Mouse (Mus musculus) inflammation-experienced regulatory T-cells, adult 6 months (primary cell): ENCODE results near the gene Rcn3. TPM values are rescaled to one million over a fixed set of nuclear protein-coding genes. Genes with fewer than 3 reads are reported as not detected.
A peak's percentile ranks its signal among the peaks of the same experiment; 100 is the strongest.
"Not testable (repeated sequence)": the region's sequence is repeated elsewhere in the genome, so short reads cannot be mapped to it uniquely, and the experiment has no call there.

Source experiments
- ATAC-seq: one replicate; pipeline ENCODE4 v1.8.0; 2017
- polyA plus RNA-seq, 3 experiments: library from polyadenylated mRNA; unstranded; fragments of 100-300 nt; shearing (Covaris generic); gene quantifications; one replicate each; pipeline ENCODE4 v1.2.1; 2017

Rcn3 gene
- polyA plus RNA-seq, 3 experiments from 2014 or later: 1.7 to 6.5 (median 5.7) TPM

GRCm38 (mm10) chr7:45097479-45097878, 5.5 kb upstream of the Rcn3 start:
- no peak for ATAC-seq

- not testable (repeated sequence) for ATAC-seq
These were observed 3.9 kb upstream of the Rcn3 start for GRCm38 (mm10) chr7:45095965-45096364.

- ATAC-seq: no peak
These were observed 3.3 kb upstream of the Rcn3 start for GRCm38 (mm10) chr7:45095367-45095766.

GRCm38 (mm10) chr7:45094121-45094520, 2.1 kb upstream of the Rcn3 start:
- no peak for ATAC-seq

GRCm38 (mm10) chr7:45093516-45093905, 1.5 kb upstream of the Rcn3 start:
- ATAC-seq: no peak

GRCm38 (mm10) chr7:45092828-45093515, 951 bp upstream of the Rcn3 start:
- no peak for ATAC-seq

- ATAC-seq: no peak
These were observed 725 bp downstream of the Rcn3 start for GRCm38 (mm10) chr7:45091001-45091990.

- ATAC-seq: no peak
These were observed 1.6 kb downstream of the Rcn3 start for GRCm38 (mm10) chr7:45090251-45090977.

GRCm38 (mm10) chr7:45088597-45088996, 3.4 kb downstream of the Rcn3 start:
- no peak for ATAC-seq

- ATAC-seq: no peak
These were observed 5.9 kb downstream of the Rcn3 start for GRCm38 (mm10) chr7:45086084-45086483.

GRCm38 (mm10) chr7:45083300-45083890, 8.6 kb downstream of the Rcn3 start:
- peak; percentile 36 for ATAC-seq

GRCm38 (mm10) chr7:45082401-45083299, 9.4 kb downstream of the Rcn3 start:
- peak; percentile 76 for ATAC-seq

- no peak for ATAC-seq
These were observed 11.0 kb downstream of the Rcn3 start for GRCm38 (mm10) chr7:45081016-45081415.

GRCm38 (mm10) chr7:45079856-45080255, 12.2 kb downstream of the Rcn3 start:
- ATAC-seq: peak; percentile 48

GRCm38 (mm10) chr7:45078513-45078912, 13.5 kb downstream of the Rcn3 start:
- no peak for ATAC-seq

- ATAC-seq: no peak
These were observed 14.2 kb downstream of the Rcn3 start for GRCm38 (mm10) chr7:45077829-45078228.

- ATAC-seq: no peak
These were observed 14.7 kb downstream of the Rcn3 start for GRCm38 (mm10) chr7:45077322-45077721.

GRCm38 (mm10) chr7:45076501-45076900, 15.5 kb downstream of the Rcn3 start:
- no peak for ATAC-seq

- ATAC-seq: no peak
These were observed 16.6 kb downstream of the Rcn3 start for GRCm38 (mm10) chr7:45075405-45075804.

- no peak for ATAC-seq
These were observed 18.1 kb downstream of the Rcn3 start for GRCm38 (mm10) chr7:45073949-45074348.

- ATAC-seq: no peak
These were observed 18.8 kb downstream of the Rcn3 start for GRCm38 (mm10) chr7:45073171-45073707.
